Mouse (Mus musculus): ENCODE results near the gene Grm5. TPM values are rescaled to one million over a fixed set of nuclear protein-coding genes. Genes with fewer than 3 reads are reported as not detected.

Gene Grm5
- polyA plus RNA-seq (2014; fragmentation: Illumina TruSeq; extraction: RNeasy Lipid Tissue Mini Kit (QIAGEN cat#74804); ENCODE audit: low read depth, low replicate concordance), result not detected

DNA sequence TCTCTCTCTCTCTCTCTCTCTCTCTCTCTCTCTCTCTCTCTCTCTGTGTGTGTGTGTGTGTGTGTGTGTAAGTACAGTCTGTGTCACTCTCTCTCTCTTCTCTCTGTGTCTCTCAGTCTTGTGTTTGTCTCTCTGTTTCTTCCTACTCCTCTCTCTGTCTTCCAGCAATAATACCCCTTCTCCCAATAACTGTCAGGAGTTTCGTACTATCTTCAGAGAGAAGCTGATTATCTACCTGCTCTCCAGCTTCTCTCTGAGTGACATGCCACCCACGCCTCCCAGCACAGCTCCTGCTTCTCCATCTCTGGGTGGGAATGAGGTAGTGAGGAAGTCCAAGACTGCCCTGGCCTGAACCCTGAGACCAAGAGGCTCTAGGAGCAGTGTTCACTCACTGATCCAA is at the start of gene Grm5:
TSS of gene Grm5 (plus strand) at position 301 of the 400 bp plus-strand sequence.

Other genes with a start within 250 kb of the Grm5 start
- not detected for gene Tyr, start 90.7 kb upstream of the Grm5 start, polyA plus RNA-seq (2014; fragmentation: Illumina TruSeq; extraction: RNeasy Lipid Tissue Mini Kit (QIAGEN cat#74804); ENCODE audit: low read depth, low replicate concordance)